Mouse (Mus musculus) activated CD4-positive, CD25-positive, alpha-beta regulatory T cell (primary cell): ENCODE measurements around the gene Gm17490. TPM values are rescaled to one million over a fixed set of nuclear protein-coding genes. Genes with fewer than 3 reads are reported as not detected.

Source experiments
- polyA plus RNA-seq, 2 experiments: library from polyadenylated mRNA; unstranded; fragments of 100-300 nt; shearing (Covaris generic); gene quantifications; one replicate each; pipeline ENCODE4 v1.2.1; 2017

The Gm17490 gene
- polyA plus RNA-seq: not detected

GRCm38 (mm10) chr2:11625890-11626289, at the start of gene Gm17490:
Gene Gm17490, minus strand, starts transcription at chr2:11626264.

DNA sequence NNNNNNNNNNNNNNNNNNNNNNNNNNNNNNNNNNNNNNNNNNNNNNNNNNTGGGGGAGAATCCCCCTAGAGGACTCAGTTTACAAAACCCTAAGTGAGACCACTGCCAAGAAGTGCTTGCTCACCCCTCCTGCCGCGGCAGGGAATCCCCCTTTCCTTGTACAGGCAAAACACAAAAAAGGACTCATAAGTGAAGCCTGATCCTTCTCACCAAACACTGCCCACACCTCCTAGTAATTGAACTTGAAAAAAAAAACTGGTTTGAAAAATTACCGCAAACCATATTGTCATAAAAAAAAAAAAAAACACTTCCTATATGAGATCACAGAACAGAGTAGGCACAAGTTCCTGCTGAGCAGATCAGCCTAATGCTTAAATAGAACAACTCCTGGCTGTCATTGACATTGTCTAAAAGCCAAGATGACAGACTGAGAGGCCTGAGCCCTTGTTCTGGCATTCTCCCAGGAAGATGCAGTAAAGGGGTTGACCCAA, 16.4 kb upstream of the Gm17490 start, which contains the start of gene Il2ra:
Gene Il2ra, plus strand, starts transcription at position 357 of the 491 bp plus-strand sequence.

GRCm38 (mm10) chr2:11604053-11604452, 22.0 kb downstream of the Gm17490 start, which contains the start of gene Rbm17:
Gene Rbm17, minus strand, starts transcription at chr2:11604153.

Other genes with a start within 250 kb of the Gm17490 start
- 10 to 100 TPM in 1 of 2 experiments, 1 to 10 TPM in 1; 8.7 to 11.6 TPM for gene Pfkfb3, start 72.2 kb downstream of the Gm17490 start, polyA plus RNA-seq
- 100 to 1,000 TPM; 124 to 146 TPM for gene Rbm17, start 22.1 kb downstream of the Gm17490 start, polyA plus RNA-seq
- 100 to 1,000 TPM; 196 to 392 TPM for gene Il2ra, start 16.5 kb upstream of the Gm17490 start, polyA plus RNA-seq
- 10 to 100 TPM; 21.4 to 30.0 TPM for gene Il15ra, start 79.0 kb upstream of the Gm17490 start, polyA plus RNA-seq
- 10 to 100 TPM; 49.3 to 69.9 TPM for gene Fbh1, start 151.3 kb upstream of the Gm17490 start, polyA plus RNA-seq
- gene Ankrd16, start 151.6 kb upstream of the Gm17490 start, polyA plus RNA-seq: 10 to 100 TPM; 72.5 to 78.6 TPM